Mouse (Mus musculus) liver, adult 2 months (tissue): Measurements from ENCODE around the gene Mocs3. TPM values are rescaled to one million over a fixed set of nuclear protein-coding genes. Genes with fewer than 3 reads are reported as not detected.

Experiments used
- DNase-seq: peaks from one replicate; pipeline ENCODE4 v3.0.0-alpha.2; 2011; ENCODE audit warnings: low read depth, low spot score; ENCODE audit errors: extremely low read depth
- H3K27ac ChIP-seq: fragments of 200-500 bp; replicated peaks from 2 replicates; pipeline ENCODE4 v1.5.1; 2012; ENCODE audit warnings: low read depth, mild to moderate bottlenecking, control low read depth, inconsistent platforms, low read length; ENCODE audit not compliant: insufficient read depth
- H3K27me3 ChIP-seq: fragments of 200-500 bp; 2 replicates; pipeline ENCODE4 v1.6.1; 2012; ENCODE audit warnings: mild to moderate bottlenecking, moderate library complexity, low read length, inconsistent platforms; ENCODE audit not compliant: control insufficient read depth, insufficient read depth
- H3K36me3 ChIP-seq: fragments of 200-500 bp; 2 replicates; pipeline ENCODE4 v1.6.1; 2012; ENCODE audit warnings: low read length, inconsistent platforms; ENCODE audit not compliant: control insufficient read depth, insufficient read depth
- H3K4me1 ChIP-seq: fragments of 200-500 bp; 2 replicates; pipeline ENCODE4 v1.6.1; 2011; ENCODE audit warnings: low read length; ENCODE audit not compliant: control insufficient read depth, insufficient read depth
- H3K4me3 ChIP-seq: fragments of 200-500 bp; 2 replicates; pipeline ENCODE4 v1.5.1; 2011; ENCODE audit warnings: low read depth, mild to moderate bottlenecking, control low read depth, low read length, moderate library complexity; ENCODE audit not compliant: insufficient read depth
- H3K79me2 ChIP-seq: fragments of 200-500 bp; 2 replicates; pipeline ENCODE4 v1.6.1; 2012; ENCODE audit warnings: inconsistent platforms, mild to moderate bottlenecking, low read length, moderate library complexity; ENCODE audit not compliant: control insufficient read depth, insufficient read depth
- H3K9ac ChIP-seq: fragments of 200-500 bp; 2 replicates; pipeline ENCODE4 v1.6.1; 2012; ENCODE audit warnings: low read depth, mild to moderate bottlenecking, control low read depth, inconsistent platforms, low read length
- CTCF ChIP-seq: fragments of 200-500 bp; IDR thresholded peaks from 2 replicates; pipeline ENCODE4 v1.5.1; 2011; ENCODE audit warnings: low read depth, low read length, control low read depth
- POLR2A ChIP-seq: fragments of 200-500 bp; IDR thresholded peaks from 2 replicates; pipeline ENCODE4 v1.6.1; 2011; ENCODE audit warnings: low read length, control low read depth; ENCODE audit not compliant: insufficient read depth; ENCODE audit errors: extremely low read depth
- WGBS: fragments of 180-500 bp; shearing (Covaris S2); methylation state at CpG from one replicate; pipeline ENCODE4 v1.1.7; 2018; 5-methylcytosine and 5-hydroxymethylcytosine counted together
- polyA plus RNA-seq: library from polyadenylated mRNA; depleted of rRNA; stranded (reverse); fragments of >200 nt; gene quantifications from 2 replicates; pipeline ENCODE4 v1.2.3, GENCODE M21; 2012
- total RNA-seq: library from RNA; depleted of rRNA; stranded (reverse); fragments of >200 nt; gene quantifications from 2 replicates; pipeline ENCODE4 v1.2.3, GENCODE M21; 2014

Gene Mocs3
- total and polyA plus RNA-seq, 2 experiments, result 5.9 to 16.8 TPM

DNA sequence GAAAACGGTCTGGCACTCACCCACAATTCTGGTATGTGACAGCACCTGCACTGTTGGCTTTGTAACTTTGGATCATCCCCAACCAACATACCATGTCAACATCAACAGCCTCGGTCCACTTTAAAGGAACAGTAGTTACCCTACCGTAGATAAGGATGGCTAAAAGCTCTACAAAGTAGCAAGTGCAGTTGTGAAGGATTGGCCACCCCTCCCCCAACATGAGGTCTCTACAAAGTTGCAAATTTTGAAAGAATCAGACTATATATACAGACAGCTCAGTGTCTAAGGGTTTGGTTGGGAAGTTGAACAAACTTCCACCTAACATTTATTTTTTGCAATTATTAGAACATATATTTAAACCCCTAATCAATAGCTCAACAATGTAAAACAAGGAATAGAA is 22.5 kb upstream of the Mocs3 start:
- 31% methylated on average over 3 of the region's 3 CpGs for WGBS
- no peak overlapping the region for H3K9ac ChIP-seq
- no peak for TF ChIP-seq POLR2A
- no peak for TF ChIP-seq CTCF
- DNase-seq, result no peak
- H3K27me3 ChIP-seq, result no peaks in the 10 kb centered on the region
- H3K36me3 ChIP-seq, result peaks cover 40% of the 10 kb centered on the region
- H3K4me3 ChIP-seq, result no peak overlapping the region
- peaks cover 18% of the 10 kb centered on the region for H3K4me1 ChIP-seq
- H3K27ac ChIP-seq, result peak overlapping the region; percentile 95; the same call in 1 of the 2 replicates
- H3K79me2 ChIP-seq, result peaks cover 28% of the 10 kb centered on the region

DNA sequence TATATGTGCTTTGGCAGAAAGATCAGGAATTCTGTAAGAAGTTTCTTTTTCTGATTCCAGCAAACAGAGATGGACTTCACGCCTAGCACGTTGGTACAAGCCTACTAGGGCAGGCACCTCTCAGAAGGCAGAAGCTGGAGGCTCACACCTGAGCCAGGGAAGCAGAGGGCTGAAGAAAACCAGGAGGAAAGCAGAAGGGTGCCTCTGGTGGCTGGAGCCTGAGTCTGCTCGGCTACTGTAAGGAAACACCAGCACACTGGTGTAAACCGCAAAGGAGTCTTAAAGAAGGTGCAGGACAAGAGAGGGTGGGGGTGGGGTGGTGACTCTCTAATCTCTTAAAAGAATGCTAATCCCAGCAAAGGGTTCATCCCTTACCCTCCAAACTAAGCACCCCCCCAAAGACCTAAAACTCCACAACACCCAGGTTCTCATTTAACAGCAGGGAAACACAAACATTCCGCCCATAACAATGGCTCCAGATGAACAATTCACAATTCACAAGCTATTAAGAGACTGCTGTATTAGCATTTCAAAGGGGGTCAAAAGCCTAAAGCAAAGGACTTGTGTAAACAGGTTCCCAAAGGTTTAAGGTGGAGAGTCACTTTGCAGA is 16.5 kb upstream of the Mocs3 start:
- DNase-seq, result no peak
- Histone ChIP-seq H3K79me2 (no peaks in the 10 kb centered on the region), H3K36me3 (peaks cover 75% of the 10 kb centered on the region), H3K4me1 (peaks cover 4% of the 10 kb centered on the region), H3K9ac (no peak overlapping the region), H3K27me3 (no peaks in the 10 kb centered on the region), H3K27ac (no peak overlapping the region), H3K4me3 (no peak overlapping the region)
- WGBS, result 73% methylated on average over 5 of the region's 5 CpGs
- no peak for TF ChIP-seq CTCF
- no peak for TF ChIP-seq POLR2A

- no peak overlapping the region for H3K27ac ChIP-seq
- H3K27me3 ChIP-seq, result no peaks in the 10 kb centered on the region
- H3K9ac ChIP-seq, result no peak overlapping the region
- TF ChIP-seq POLR2A (no peak), CTCF (no peak)
- no peak overlapping the region for H3K4me3 ChIP-seq
- H3K4me1 ChIP-seq, result 0 out of 2 replicates have a peak, but pooled peaks cover under 1% of the 10 kb centered on the region
- 95% methylated on average over 6 of the region's 6 CpGs for WGBS
- peaks cover 72% of the 10 kb centered on the region for H3K36me3 ChIP-seq
- peaks cover 10% of the 10 kb centered on the region; the same call in 1 of the 2 replicates for H3K79me2 ChIP-seq
- no peak for DNase-seq
These were observed 7.1 kb upstream of the Mocs3 start for GRCm38 (mm10) chr2:168223326-168223725.

GRCm38 (mm10) chr2:168229116-168230025 is 1.1 kb upstream of the Mocs3 start:
- peaks cover 15% of the 10 kb centered on the region for H3K4me1 ChIP-seq
- H3K36me3 ChIP-seq, result peaks cover 26% of the 10 kb centered on the region
- peak overlapping the region; percentile 92 for H3K27ac ChIP-seq
- peaks cover 36% of the 10 kb centered on the region for H3K79me2 ChIP-seq
- H3K4me3 ChIP-seq, result peak overlapping the region; percentile 94
- peak overlapping the region; percentile 92 for H3K9ac ChIP-seq
- TF ChIP-seq POLR2A (0 out of 2 replicates have a peak, but pooled peaks have one; percentile 16), CTCF (no peak)
- WGBS, result 9% methylated on average over 41 of the region's 41 CpGs
- peak; percentile 58 for DNase-seq
- no peaks in the 10 kb centered on the region for H3K27me3 ChIP-seq

DNA sequence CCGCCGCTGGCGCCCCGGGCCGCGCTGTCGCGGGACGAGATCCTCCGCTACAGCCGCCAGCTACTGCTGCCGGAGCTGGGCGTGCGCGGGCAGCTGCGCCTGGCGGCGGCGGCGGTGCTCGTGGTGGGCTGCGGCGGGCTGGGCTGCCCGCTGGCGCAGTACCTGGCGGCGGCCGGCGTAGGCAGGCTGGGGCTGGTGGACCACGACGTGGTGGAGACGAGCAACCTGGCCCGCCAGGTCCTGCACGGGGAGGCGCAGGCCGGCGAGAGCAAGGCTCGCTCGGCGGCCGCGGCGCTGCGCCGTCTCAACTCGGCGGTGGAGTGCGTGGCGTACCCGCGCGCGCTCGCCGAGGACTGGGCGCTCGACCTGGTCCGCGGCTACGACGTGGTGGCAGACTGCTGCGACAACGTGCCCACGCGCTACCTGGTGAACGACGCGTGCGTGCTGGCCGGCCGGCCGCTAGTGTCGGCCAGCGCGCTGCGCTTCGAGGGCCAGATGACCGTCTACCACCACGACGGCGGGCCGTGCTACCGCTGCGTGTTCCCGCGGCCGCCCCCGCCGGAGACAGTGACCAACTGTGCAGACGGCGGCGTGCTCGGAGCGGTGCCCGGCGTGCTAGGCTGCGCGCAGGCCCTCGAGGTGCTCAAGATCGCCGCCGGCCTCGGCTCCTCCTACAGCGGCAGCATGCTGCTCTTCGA is 500 bp downstream of the Mocs3 start:
- Histone ChIP-seq H3K9ac (peak overlapping the region; percentile 92), H3K27ac (peak overlapping the region; percentile 92), H3K4me1 (peaks cover 15% of the 10 kb centered on the region), H3K79me2 (peaks cover 36% of the 10 kb centered on the region), H3K27me3 (no peaks in the 10 kb centered on the region), H3K36me3 (peaks cover 11% of the 10 kb centered on the region), H3K4me3 (peak overlapping the region; percentile 94)
- WGBS, result 3% methylated on average over 105 of the region's 105 CpGs
- DNase-seq, result no peak
- no peak for TF ChIP-seq CTCF
- TF ChIP-seq POLR2A, result no peak
